Mouse (Mus musculus): ENCODE data around the gene Gm20481. TPM values are rescaled to one million over a fixed set of nuclear protein-coding genes. Genes with fewer than 3 reads are reported as not detected.
"Not testable (repeated sequence)": the region's sequence is repeated elsewhere in the genome, so short reads cannot be mapped to it uniquely, and the experiment has no call there.

The Gm20481 gene
- polyA plus RNA-seq, 1 experiment = not detected

DNA sequence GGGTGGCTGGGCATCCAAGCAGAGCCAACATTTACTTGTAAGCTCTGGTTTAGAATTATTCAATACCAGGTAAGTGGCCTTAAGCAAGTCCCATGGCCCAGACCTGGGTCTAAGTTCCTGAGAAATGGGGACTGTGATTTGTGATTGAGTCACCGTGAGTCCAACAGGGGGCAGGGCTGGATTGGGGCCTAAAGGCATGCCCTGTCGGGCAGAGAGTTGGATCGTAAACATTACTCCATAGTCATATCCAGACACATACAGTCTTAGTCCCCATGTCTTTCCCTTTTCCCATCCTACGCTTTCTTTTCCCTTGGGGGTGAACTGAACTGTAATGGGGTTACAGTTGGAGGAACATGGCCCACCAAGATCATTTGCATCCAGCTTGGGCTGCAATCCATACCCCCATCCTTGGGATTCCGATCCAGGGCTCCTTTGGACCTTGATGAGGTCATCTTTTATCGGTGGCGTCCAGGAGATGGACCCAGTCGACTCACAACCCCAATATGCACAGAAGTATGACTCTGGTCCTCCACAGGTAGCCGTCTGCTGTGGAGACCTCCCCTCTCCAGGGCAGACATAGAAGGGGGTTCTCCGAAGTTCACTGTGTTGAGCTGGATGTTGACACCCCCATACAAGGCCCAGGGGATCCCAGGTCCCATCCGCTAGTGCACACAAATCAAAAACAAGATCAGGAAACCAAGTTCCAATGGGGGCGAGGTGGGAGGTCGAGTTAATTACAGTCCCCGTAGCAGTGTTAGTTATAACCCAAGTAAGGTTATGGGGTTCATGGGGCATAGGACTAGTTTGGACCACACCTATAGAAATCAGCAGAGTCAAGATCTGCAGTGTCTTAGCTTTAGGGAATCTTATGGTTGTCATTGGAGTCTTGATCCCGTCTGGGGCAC is 29.1 kb downstream of the Gm20481 start:
- Histone ChIP-seq H3K4me1 (ENCODE audit: control insufficient read depth, insufficient read depth, insufficient read length) (no peaks in the 10 kb centered on the region; the same call in 1 of the 2 replicates), H3K36me3 (ENCODE audit: control insufficient read depth, insufficient read depth, low read length) (peaks cover 16% of the 10 kb centered on the region), H3K4me3 (ENCODE audit: extremely low read depth, insufficient read depth, insufficient read length) (peak overlapping the region; percentile 61), H3K27me3 (ENCODE audit: control insufficient read depth, insufficient read depth, low read length) (no peaks in the 10 kb centered on the region), H3K27ac (ENCODE audit: insufficient read depth, low read length) (peak overlapping the region; percentile 87)
- no peak for TF ChIP-seq POLR2A (IDR thresholded peaks at IDR 0.05; ENCODE audit: low read depth, low read length)
- TF ChIP-seq CTCF (IDR thresholded peaks at IDR 0.05; ENCODE audit: extremely low read depth, insufficient read depth, insufficient read length, insufficient replicate concordance) = no peak
- no peak for DNase-seq (ENCODE audit: low read depth in 1 of 2, low spot score in 2 of 2)
- 46% methylated on average over 15 of the region's 15 CpGs for WGBS

DNA sequence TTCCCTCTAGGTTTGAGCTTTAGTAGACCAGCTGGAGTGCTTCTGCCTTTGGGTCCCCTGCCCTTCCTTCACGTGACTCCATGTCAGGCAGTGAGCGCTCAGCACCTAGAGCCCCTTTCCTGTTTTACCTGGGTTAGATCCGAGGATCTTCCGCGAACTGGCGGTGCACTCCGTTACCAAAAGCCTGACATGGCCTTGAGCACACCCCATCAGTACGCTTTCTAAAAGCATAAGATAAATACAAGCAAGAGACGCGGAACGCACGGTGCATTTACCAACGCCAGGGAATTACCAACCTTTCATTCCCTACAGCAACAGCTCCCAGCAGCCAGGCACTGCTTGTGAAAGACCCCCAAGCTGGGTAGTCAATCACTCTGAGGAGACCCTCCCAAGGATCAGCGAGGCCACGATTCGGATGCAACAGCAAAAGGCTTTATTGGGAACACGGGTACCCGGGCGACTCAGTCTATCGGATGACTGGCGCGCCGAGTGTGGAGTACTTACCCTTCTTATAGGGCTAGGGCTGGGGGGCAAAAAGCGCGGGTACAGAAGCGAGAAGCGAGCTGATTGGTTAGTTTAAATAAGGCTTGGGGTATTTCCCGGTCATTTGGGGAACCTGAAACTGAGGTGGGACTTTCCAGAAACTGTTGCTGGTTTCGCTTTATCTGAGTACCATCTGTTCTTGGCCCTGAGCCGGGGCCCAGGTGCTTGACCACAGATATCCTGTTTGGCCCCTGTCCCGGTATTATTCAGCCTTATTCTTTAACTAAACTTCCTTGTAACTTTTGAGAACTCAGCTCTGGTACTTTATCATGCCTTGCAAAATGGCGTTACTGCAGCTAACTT is 30.4 kb downstream of the Gm20481 start:
- TF ChIP-seq POLR2A (IDR thresholded peaks at IDR 0.05; ENCODE audit: low read depth, low read length) = peak; percentile 57; the same call in 1 of the 2 replicates
- peak; percentile 54 to 64 for DNase-seq (ENCODE audit: low read depth in 1 of 2, low spot score in 2 of 2)
- Histone ChIP-seq H3K4me3 (ENCODE audit: extremely low read depth, insufficient read depth, insufficient read length) (peak overlapping the region; percentile 86), H3K27ac (ENCODE audit: insufficient read depth, low read length) (peak overlapping the region; percentile 100), H3K36me3 (ENCODE audit: control insufficient read depth, insufficient read depth, low read length) (peaks cover 27% of the 10 kb centered on the region)
- not testable (repeated sequence) for H3K4me1 ChIP-seq (ENCODE audit: control insufficient read depth, insufficient read depth, insufficient read length); H3K27me3 ChIP-seq (ENCODE audit: control insufficient read depth, insufficient read depth, low read length)
- 3% methylated on average over 30 of the region's 32 CpGs for WGBS

DNA sequence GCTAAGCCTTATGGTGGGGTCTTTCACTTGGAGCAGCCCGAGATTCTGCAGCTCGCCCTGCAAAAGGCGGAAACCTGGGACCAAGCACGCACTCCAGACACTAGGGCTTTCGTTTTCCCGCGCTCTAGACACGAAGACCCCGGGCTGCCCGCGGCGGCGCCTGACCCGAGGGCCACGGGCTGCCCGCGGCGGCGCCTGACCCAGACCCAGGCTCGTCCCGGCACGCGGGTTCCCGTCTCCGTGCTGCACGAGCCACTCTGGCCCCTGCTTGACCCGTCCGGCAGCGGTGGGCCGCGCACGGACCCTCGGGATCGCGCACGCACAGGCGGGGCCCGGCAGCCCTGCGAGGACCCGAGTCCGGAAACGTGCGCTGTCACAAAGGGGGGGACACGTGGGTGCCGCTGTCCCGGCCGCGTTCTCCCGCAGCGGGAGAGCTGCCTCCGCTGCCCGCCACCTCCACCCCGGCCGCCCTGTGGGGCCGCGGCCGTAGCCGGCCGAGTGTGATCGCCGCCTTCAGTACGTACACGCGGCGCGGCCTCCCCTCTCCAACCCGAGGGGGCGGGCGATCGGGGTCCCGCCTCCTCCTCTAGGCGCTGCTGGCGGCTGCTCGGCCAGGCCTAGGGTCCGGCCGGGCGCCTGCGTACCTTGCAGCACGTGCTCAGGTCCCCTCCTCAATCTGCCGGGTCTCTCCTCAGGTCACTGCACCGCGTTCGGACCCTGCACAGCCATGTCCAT is 31.2 kb downstream of the Gm20481 start, which contains the start of gene Vars:
Gene Vars, plus strand, starts transcription at position 271 of the 735 bp plus-strand sequence.
- peak; percentile 71 to 76 for DNase-seq (ENCODE audit: low read depth in 1 of 2, low spot score in 2 of 2)
- Histone ChIP-seq H3K27ac (ENCODE audit: insufficient read depth, low read length) (peak within 1 kb of the TSS; percentile 100), H3K27me3 (ENCODE audit: control insufficient read depth, insufficient read depth, low read length) (no peaks in the 10 kb centered on the region), H3K4me3 (ENCODE audit: extremely low read depth, insufficient read depth, insufficient read length) (peak within 1 kb of the TSS; percentile 86), H3K36me3 (ENCODE audit: control insufficient read depth, insufficient read depth, low read length) (peaks cover 34% of the 10 kb centered on the region), H3K4me1 (ENCODE audit: control insufficient read depth, insufficient read depth, insufficient read length) (no peaks in the 10 kb centered on the region; the same call in 1 of the 2 replicates)
- TF ChIP-seq CTCF (IDR thresholded peaks at IDR 0.05; ENCODE audit: extremely low read depth, insufficient read depth, insufficient read length, insufficient replicate concordance) (no peak), POLR2A (IDR thresholded peaks at IDR 0.05; ENCODE audit: low read depth, low read length) (peak; percentile 87)
- WGBS = under 1% methylated on average over 82 of the region's 83 CpGs

DNA sequence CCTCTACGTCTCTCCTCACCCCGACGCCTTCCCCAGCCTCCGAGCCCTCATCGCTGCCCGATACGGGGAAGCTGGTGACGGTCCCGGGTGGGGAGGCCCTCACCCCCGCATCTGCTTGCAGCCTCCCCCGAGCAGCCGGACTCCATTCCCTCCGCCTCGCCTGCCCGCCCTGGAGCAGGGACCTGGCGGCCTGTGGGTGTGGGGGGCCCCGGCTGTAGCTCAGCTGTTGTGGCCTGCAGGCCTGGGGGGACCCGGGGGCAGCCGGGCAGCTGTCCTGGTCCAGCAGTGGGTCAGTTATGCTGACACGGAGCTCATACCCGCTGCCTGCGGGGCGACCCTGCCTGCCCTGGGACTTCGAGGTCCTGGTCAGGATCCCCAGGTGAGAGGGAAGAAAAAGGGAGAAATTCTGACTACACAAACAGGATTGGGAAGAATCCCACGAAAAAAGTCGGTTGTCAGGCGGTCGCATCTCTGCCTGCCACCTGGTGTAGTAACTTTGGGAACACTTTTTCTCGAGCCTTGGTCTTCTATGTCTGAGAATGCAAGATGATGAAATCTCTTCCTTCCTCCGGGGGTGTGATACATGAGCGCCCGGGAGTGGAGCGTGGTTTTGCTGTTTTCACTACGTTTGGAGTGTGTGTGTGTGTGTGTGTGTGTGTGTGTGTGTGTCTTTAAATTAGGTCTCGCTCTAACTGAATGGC is 31.9 kb downstream of the Gm20481 start:
- peaks cover 33% of the 10 kb centered on the region for H3K36me3 ChIP-seq (ENCODE audit: control insufficient read depth, insufficient read depth, low read length)
- under 1% methylated on average over 35 of the region's 35 CpGs for WGBS
- peak overlapping the region; percentile 100 for H3K27ac ChIP-seq (ENCODE audit: insufficient read depth, low read length)
- TF ChIP-seq POLR2A (IDR thresholded peaks at IDR 0.05; ENCODE audit: low read depth, low read length) (0 out of 2 replicates have a peak, but pooled peaks have one; percentile 14), CTCF (IDR thresholded peaks at IDR 0.05; ENCODE audit: extremely low read depth, insufficient read depth, insufficient read length, insufficient replicate concordance) (no peak)
- DNase-seq (ENCODE audit: low read depth in 1 of 2, low spot score in 2 of 2) = peak in 1 of 2 experiments; percentile 39
- H3K27me3 ChIP-seq (ENCODE audit: control insufficient read depth, insufficient read depth, low read length) = no peaks in the 10 kb centered on the region
- peak overlapping the region; percentile 86 for H3K4me3 ChIP-seq (ENCODE audit: extremely low read depth, insufficient read depth, insufficient read length)
- H3K4me1 ChIP-seq (ENCODE audit: control insufficient read depth, insufficient read depth, insufficient read length) = no peaks in the 10 kb centered on the region; the same call in 1 of the 2 replicates

DNA sequence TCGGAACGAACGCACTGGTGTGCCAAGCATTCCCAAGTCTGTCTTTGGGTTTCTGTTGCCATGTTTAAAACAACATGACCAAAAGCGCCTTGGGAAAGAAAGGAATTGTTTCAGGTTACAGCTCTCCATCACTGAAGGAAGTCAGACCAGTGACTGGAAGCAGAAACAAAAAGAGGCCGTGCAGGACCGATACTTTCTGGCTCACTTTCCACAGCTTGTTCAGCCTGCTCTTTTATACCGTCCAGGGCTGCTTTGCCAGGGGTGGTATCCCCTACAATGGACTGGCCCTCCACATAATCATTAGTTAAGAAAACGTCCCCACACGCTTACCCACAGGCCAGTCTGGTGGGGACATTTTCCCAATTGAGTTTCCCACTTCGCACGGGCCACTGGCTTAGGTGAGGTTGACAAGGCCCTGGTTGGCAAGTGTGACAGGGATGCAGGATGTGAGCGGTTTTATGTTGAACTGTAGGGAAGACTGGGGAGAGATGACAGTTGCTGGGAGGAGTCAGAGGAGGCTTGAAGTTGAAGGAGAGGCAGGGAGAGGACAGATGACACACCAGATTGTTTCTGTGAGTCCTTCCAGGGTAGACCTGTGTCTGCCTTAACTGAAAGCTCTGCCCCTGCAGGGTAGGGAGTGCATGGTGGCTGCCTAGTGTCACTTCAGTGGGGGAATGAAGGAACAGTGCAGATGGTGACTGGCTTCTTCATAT is 32.6 kb downstream of the Gm20481 start:
- H3K4me1 ChIP-seq (ENCODE audit: control insufficient read depth, insufficient read depth, insufficient read length) = no peaks in the 10 kb centered on the region; the same call in 1 of the 2 replicates

More for the DNA sequence above, 32.6 kb downstream of the Gm20481 start:
- H3K36me3 ChIP-seq (ENCODE audit: control insufficient read depth, insufficient read depth, low read length) = peaks cover 33% of the 10 kb centered on the region
- no peak for DNase-seq (ENCODE audit: low read depth in 1 of 2, low spot score in 2 of 2)
- WGBS = 3% methylated on average over 12 of the region's 12 CpGs
- no peak for TF ChIP-seq CTCF (IDR thresholded peaks at IDR 0.05; ENCODE audit: extremely low read depth, insufficient read depth, insufficient read length, insufficient replicate concordance)
- TF ChIP-seq POLR2A (IDR thresholded peaks at IDR 0.05; ENCODE audit: low read depth, low read length) = no peak
- H3K27me3 ChIP-seq (ENCODE audit: control insufficient read depth, insufficient read depth, low read length) = no peaks in the 10 kb centered on the region
- H3K27ac ChIP-seq (ENCODE audit: insufficient read depth, low read length) = peak overlapping the region; percentile 100
- H3K4me3 ChIP-seq (ENCODE audit: extremely low read depth, insufficient read depth, insufficient read length) = peak overlapping the region; percentile 86
